Mouse (Mus musculus): ENCODE data around the gene Clip4. TPM values are rescaled to one million over a fixed set of nuclear protein-coding genes. Genes with fewer than 3 reads are reported as not detected.
"Not testable (repeated sequence)": the region's sequence is repeated elsewhere in the genome, so short reads cannot be mapped to it uniquely, and the experiment has no call there.

Clip4 gene
- 17.5 and 18.9 TPM in 2 replicates for polyA plus RNA-seq (2012; rRNA removed)

GRCm38 (mm10) chr17:71768173-71768572 is at the start of gene Clip4:
TSS of gene Clip4 (plus strand) at chr17:71768473.
- not testable (repeated sequence) for DNase-seq (ENCODE audit: low spot score)

GRCm38 (mm10) chr17:71720434-71720833 is 47.8 kb upstream of the Clip4 start:
- DNase-seq (ENCODE audit: low spot score): no peak

- no peak for DNase-seq (ENCODE audit: low spot score)
These were observed 47.3 kb upstream of the Clip4 start for GRCm38 (mm10) chr17:71721019-71721418.

- DNase-seq (ENCODE audit: low spot score): no peak
These were observed 37.6 kb upstream of the Clip4 start for GRCm38 (mm10) chr17:71730655-71731054.

GRCm38 (mm10) chr17:71736442-71736841 is 31.8 kb upstream of the Clip4 start:
- DNase-seq (ENCODE audit: low spot score): no peak

GRCm38 (mm10) chr17:71742156-71742555 is 26.1 kb upstream of the Clip4 start:
- DNase-seq (ENCODE audit: low spot score): no peak

- no peak for DNase-seq (ENCODE audit: low spot score)
These were observed 25.3 kb upstream of the Clip4 start for GRCm38 (mm10) chr17:71742935-71743334.

GRCm38 (mm10) chr17:71746114-71746513 is 22.2 kb upstream of the Clip4 start:
- no peak for DNase-seq (ENCODE audit: low spot score)

GRCm38 (mm10) chr17:71747561-71747960 is 20.7 kb upstream of the Clip4 start:
- no peak for DNase-seq (ENCODE audit: low spot score)

GRCm38 (mm10) chr17:71749616-71750168 is 18.6 kb upstream of the Clip4 start:
- no peak for DNase-seq (ENCODE audit: low spot score)

GRCm38 (mm10) chr17:71752831-71753230 is 15.4 kb upstream of the Clip4 start, which contains the start of gene Pcare:
TSS of gene Pcare (minus strand) at chr17:71752894.
- no peak for DNase-seq (ENCODE audit: low spot score)

GRCm38 (mm10) chr17:71760536-71760935 is 7.7 kb upstream of the Clip4 start:
- DNase-seq (ENCODE audit: low spot score): no peak

- no peak for DNase-seq (ENCODE audit: low spot score)
These were observed 1.3 kb downstream of the Clip4 start for GRCm38 (mm10) chr17:71769564-71769963.

GRCm38 (mm10) chr17:71770696-71771095 is 2.4 kb downstream of the Clip4 start:
- no peak for DNase-seq (ENCODE audit: low spot score)

- DNase-seq (ENCODE audit: low spot score): no peak
These were observed 5.9 kb downstream of the Clip4 start for GRCm38 (mm10) chr17:71774173-71774572.

GRCm38 (mm10) chr17:71775279-71775678 is 7.0 kb downstream of the Clip4 start:
- no peak for DNase-seq (ENCODE audit: low spot score)

GRCm38 (mm10) chr17:71778696-71779095 is 10.4 kb downstream of the Clip4 start:
- no peak for DNase-seq (ENCODE audit: low spot score)

GRCm38 (mm10) chr17:71780490-71780889 is 12.2 kb downstream of the Clip4 start:
- DNase-seq (ENCODE audit: low spot score): no peak

GRCm38 (mm10) chr17:71780945-71781344 is 12.7 kb downstream of the Clip4 start:
- DNase-seq (ENCODE audit: low spot score): no peak

GRCm38 (mm10) chr17:71782242-71782698 is 14.0 kb downstream of the Clip4 start:
- no peak for DNase-seq (ENCODE audit: low spot score)

- DNase-seq (ENCODE audit: low spot score): no peak
These were observed 14.6 kb downstream of the Clip4 start for GRCm38 (mm10) chr17:71782699-71783365.

- no peak for DNase-seq (ENCODE audit: low spot score)
These were observed 15.1 kb downstream of the Clip4 start for GRCm38 (mm10) chr17:71783366-71783735.

- no peak for DNase-seq (ENCODE audit: low spot score)
These were observed 18.2 kb downstream of the Clip4 start for GRCm38 (mm10) chr17:71786456-71786855.

- no peak for DNase-seq (ENCODE audit: low spot score)
These were observed 22.8 kb downstream of the Clip4 start for GRCm38 (mm10) chr17:71791109-71791508.

Data from urinary bladder, adult 2 months (tissue).